Mouse (Mus musculus) myocyte (in vitro differentiated cells): Measurements from ENCODE around the gene Arhgef28. TPM values are rescaled to one million over a fixed set of nuclear protein-coding genes. Genes with fewer than 3 reads are reported as not detected.

ENCODE experiments used
- H3K27me3 ChIP-seq: one replicate; pipeline ENCODE4 v1.6.1; 2011; ENCODE audit not compliant: control insufficient read depth, insufficient read depth, insufficient read length
- H3K36me3 ChIP-seq: one replicate; pipeline ENCODE4 v1.6.1; 2011; ENCODE audit not compliant: control insufficient read depth, insufficient read depth
- H3K4me2 ChIP-seq: one replicate; pipeline ENCODE4 v1.6.1; 2011; ENCODE audit warnings: low read depth, control low read depth
- H3K4me3 ChIP-seq: one replicate; pipeline ENCODE4 v1.5.1; 2011; ENCODE audit warnings: mild to moderate bottlenecking, control low read depth, moderate library complexity
- H3K79me2 ChIP-seq: one replicate; pipeline ENCODE4 v1.6.1; 2011; ENCODE audit not compliant: control insufficient read depth, insufficient read depth
- H3ac ChIP-seq: one replicate; pipeline ENCODE4 v1.6.1; 2011; ENCODE audit not compliant: control insufficient read depth, insufficient read length
- CEBPB ChIP-seq: IDR thresholded peaks from 2 replicates; pipeline ENCODE4 v1.6.1; 2011; ENCODE audit warnings: mild to moderate bottlenecking, moderate library complexity; ENCODE audit not compliant: poor library complexity, insufficient read depth, severe bottlenecking
- E2F4 ChIP-seq: IDR thresholded peaks from one replicate; pipeline ENCODE4 v1.6.1; 2011; ENCODE audit warnings: mild to moderate bottlenecking, control low read depth, moderate library complexity; ENCODE audit not compliant: insufficient read depth
- MAX ChIP-seq: IDR thresholded peaks from one replicate; pipeline ENCODE4 v1.6.1; 2011; ENCODE audit warnings: low read depth, mild to moderate bottlenecking, control low read depth
- MYOD1 ChIP-seq, 3 experiments: IDR thresholded peaks; one replicate each; pipeline ENCODE4 v1.6.1; 2011; ENCODE audit warnings: control low read depth in 2 of 3, low read depth in 2 of 3, mild to moderate bottlenecking in 2 of 3, moderate library complexity in 1 of 3; ENCODE audit not compliant: insufficient read length in 2 of 3, control insufficient read depth in 1 of 3
- MYOG ChIP-seq, 3 experiments: IDR thresholded peaks; one replicate each; pipeline ENCODE4 v1.6.1; 2011; ENCODE audit warnings: control low read depth in 2 of 3, low read depth in 2 of 3, mild to moderate bottlenecking in 2 of 3; ENCODE audit not compliant: insufficient read length in 2 of 3, control insufficient read depth in 1 of 3, insufficient read depth in 1 of 3
- POLR2A ChIP-seq: IDR thresholded peaks from one replicate; pipeline ENCODE4 v1.6.1; 2011; ENCODE audit warnings: low read depth, mild to moderate bottlenecking, control low read depth, moderate library complexity; ENCODE audit not compliant: insufficient read length
- POLR2AphosphoS2 ChIP-seq: IDR thresholded peaks from one replicate; pipeline ENCODE4 v1.6.1; 2011; ENCODE audit warnings: low read depth, control low read depth; ENCODE audit not compliant: insufficient read length
- REST ChIP-seq: IDR thresholded peaks from one replicate; pipeline ENCODE4 v1.6.1; 2011; ENCODE audit warnings: mild to moderate bottlenecking, control low read depth, moderate library complexity; ENCODE audit not compliant: insufficient read depth, insufficient read length
- SRF ChIP-seq: IDR thresholded peaks from one replicate; pipeline ENCODE4 v1.6.1; 2011; ENCODE audit warnings: low read depth; ENCODE audit not compliant: control insufficient read depth, insufficient read length
- TCF12 ChIP-seq: IDR thresholded peaks from one replicate; pipeline ENCODE4 v1.6.1; 2011; ENCODE audit warnings: mild to moderate bottlenecking, control low read depth; ENCODE audit not compliant: poor library complexity, insufficient read depth, severe bottlenecking
- TCF3 ChIP-seq: IDR thresholded peaks from one replicate; pipeline ENCODE4 v1.6.1; 2011; ENCODE audit warnings: low read depth, control low read depth; ENCODE audit not compliant: insufficient read length
- USF1 ChIP-seq: IDR thresholded peaks from one replicate; pipeline ENCODE4 v1.6.1; 2011; ENCODE audit warnings: low read depth, mild to moderate bottlenecking, control low read depth, moderate library complexity
- polyA plus RNA-seq: library from polyadenylated mRNA; unstranded; fragments of >200 nt; fragmentation: generic; extraction: Trizol; gene quantifications from one replicate; pipeline ENCODE4 v1.2.1, GENCODE M21; 2012; ENCODE audit warnings: missing spikeins

Gene Arhgef28
- polyA plus RNA-seq, 1 experiment: 0.76 TPM

- Histone ChIP-seq H3K27me3 (no peaks in the 10 kb centered on the region), H3K4me3 (no peak overlapping the region), H3K4me2 (peak overlapping the region; percentile 92), H3K79me2 (no peaks in the 10 kb centered on the region), H3ac (no peak overlapping the region), H3K36me3 (no peaks in the 10 kb centered on the region)
- TF ChIP-seq E2F4 (no peak), MYOD1 (IDR thresholded peaks at IDR 0.05; ENCODE audit: control insufficient read depth in 1 of 3, insufficient read length in 2 of 3, low read depth in 2 of 3) (no peak), SRF (no peak)
Observed at GRCm38 (mm10) chr13:98030959-98031641, 175.1 kb downstream of the Arhgef28 start.

DNA sequence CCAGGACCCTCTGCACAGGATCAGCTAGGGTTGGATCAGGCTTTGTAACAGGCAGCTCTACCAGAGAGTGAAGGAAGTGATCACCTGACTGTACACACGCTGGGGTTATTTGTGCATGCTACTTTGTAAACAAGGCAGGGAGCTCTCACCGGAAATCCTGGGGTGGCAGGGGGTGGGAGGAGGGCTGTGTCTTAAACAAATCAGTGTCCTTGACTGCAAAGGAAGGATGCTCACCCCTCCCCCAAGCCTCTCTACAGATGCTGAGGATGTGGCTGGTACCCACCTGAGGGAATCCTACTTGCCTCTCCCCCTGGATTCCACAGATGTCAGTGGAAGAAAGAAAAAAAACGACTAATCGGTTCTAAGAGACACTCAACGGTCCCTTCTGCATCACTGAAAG lies 176.2 kb downstream of the Arhgef28 start:
- Histone ChIP-seq H3K36me3 (no peaks in the 10 kb centered on the region), H3K79me2 (no peaks in the 10 kb centered on the region), H3K27me3 (no peaks in the 10 kb centered on the region), H3K4me3 (no peak overlapping the region), H3K4me2 (no peak overlapping the region), H3ac (no peak overlapping the region)
- TF ChIP-seq E2F4: no peak
- TF ChIP-seq MAX: no peak
- no peak for TF ChIP-seq POLR2A
- TF ChIP-seq POLR2AphosphoS2: no peak
- TF ChIP-seq MYOD1 (IDR thresholded peaks at IDR 0.05; ENCODE audit: control insufficient read depth in 1 of 3, insufficient read length in 2 of 3, low read depth in 2 of 3): no peak
- TF ChIP-seq REST: no peak
- no peak for TF ChIP-seq CEBPB
- no peak for TF ChIP-seq USF1
- no peak for TF ChIP-seq MYOG (IDR thresholded peaks at IDR 0.05; ENCODE audit: control insufficient read depth in 1 of 3, insufficient read depth in 1 of 3, insufficient read length in 2 of 3, low read depth in 2 of 3)

DNA sequence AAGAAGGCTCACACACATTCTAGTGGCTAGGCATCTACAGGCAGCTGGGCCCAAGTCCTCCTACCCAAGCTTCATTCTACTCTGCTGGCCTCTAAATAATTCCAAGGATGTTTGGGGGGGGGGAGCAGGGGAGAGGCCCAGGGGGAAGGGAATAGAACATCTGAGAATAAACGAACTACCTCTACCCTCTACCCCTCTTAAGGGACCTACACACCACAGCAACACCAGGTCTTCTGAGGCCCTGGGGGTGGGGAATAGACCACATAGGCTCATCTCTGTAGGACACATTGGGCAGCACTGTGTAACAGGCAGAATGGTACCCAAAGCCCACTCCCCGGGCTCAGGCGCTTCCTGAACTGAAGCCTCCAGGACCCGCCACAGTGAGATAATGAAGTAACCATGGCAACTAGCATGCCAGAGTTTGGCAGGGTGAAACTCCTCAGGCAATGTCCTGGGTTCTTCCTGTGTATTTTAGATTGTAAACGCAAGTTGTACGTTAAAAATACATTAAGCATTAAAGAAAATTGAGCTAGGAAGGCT lies 177.5 kb downstream of the Arhgef28 start:
- Histone ChIP-seq H3K4me3 (no peak overlapping the region), H3K36me3 (no peaks in the 10 kb centered on the region), H3ac (no peak overlapping the region), H3K79me2 (no peaks in the 10 kb centered on the region), H3K27me3 (no peaks in the 10 kb centered on the region), H3K4me2 (no peak overlapping the region)
- TF ChIP-seq MYOG (IDR thresholded peaks at IDR 0.05; ENCODE audit: control insufficient read depth in 1 of 3, insufficient read depth in 1 of 3, insufficient read length in 2 of 3, low read depth in 2 of 3) (no peak), POLR2AphosphoS2 (no peak), E2F4 (no peak), REST (no peak), MYOD1 (IDR thresholded peaks at IDR 0.05; ENCODE audit: control insufficient read depth in 1 of 3, insufficient read length in 2 of 3, low read depth in 2 of 3) (no peak), MAX (no peak), POLR2A (no peak), CEBPB (no peak), TCF3 (no peak), USF1 (no peak), SRF (no peak), TCF12 (no peak)

DNA sequence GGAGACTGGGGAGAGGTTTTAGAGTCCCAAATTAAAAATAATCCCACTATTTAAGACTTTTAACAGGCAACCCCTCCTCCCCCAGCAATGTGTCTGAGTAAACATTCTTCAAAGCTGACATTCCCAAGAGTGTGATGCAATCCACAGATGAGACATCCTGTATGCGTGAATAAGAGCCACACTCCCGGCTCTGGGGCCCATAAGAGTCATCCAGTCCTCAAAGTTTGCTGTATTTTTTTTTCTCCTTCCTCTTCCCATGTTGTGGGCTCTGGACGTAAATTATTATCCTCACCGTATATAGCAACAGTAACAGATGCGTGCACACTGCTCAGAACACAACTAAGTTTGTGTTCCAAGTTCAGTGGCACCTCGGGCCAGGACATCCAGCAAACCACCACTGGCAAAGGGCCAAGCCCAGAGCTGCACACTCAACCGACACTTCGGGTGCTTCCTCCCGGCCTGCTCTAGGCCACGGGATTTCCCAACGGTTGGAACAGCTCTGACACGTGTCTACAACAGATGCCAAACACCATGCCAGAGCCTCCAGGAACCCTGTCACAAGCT lies 178.5 kb downstream of the Arhgef28 start:
- no peak overlapping the region for H3ac ChIP-seq
- H3K4me3 ChIP-seq: no peak overlapping the region
- H3K27me3 ChIP-seq: no peaks in the 10 kb centered on the region
- H3K4me2 ChIP-seq: peak overlapping the region; percentile 69
- no peak for TF ChIP-seq POLR2A
- TF ChIP-seq REST: no peak
- TF ChIP-seq E2F4: no peak
- TF ChIP-seq CEBPB: peak; percentile 98
- peak in 1 of 3 experiments; percentile 59 for TF ChIP-seq MYOG (IDR thresholded peaks at IDR 0.05; ENCODE audit: control insufficient read depth in 1 of 3, insufficient read depth in 1 of 3, insufficient read length in 2 of 3, low read depth in 2 of 3)
- no peak for TF ChIP-seq USF1
- no peak for TF ChIP-seq POLR2AphosphoS2
- peak; percentile 34 for TF ChIP-seq MAX
- TF ChIP-seq TCF3: no peak
- no peaks in the 10 kb centered on the region for H3K36me3 ChIP-seq
- no peaks in the 10 kb centered on the region for H3K79me2 ChIP-seq

- no peaks in the 10 kb centered on the region for H3K36me3 ChIP-seq
- no peak overlapping the region for H3K4me3 ChIP-seq
- TF ChIP-seq MAX (no peak), E2F4 (no peak), REST (no peak), MYOG (IDR thresholded peaks at IDR 0.05; ENCODE audit: control insufficient read depth in 1 of 3, insufficient read depth in 1 of 3, insufficient read length in 2 of 3, low read depth in 2 of 3) (no peak), TCF3 (no peak), SRF (no peak), POLR2AphosphoS2 (no peak), TCF12 (no peak), POLR2A (no peak), USF1 (no peak), CEBPB (no peak), MYOD1 (IDR thresholded peaks at IDR 0.05; ENCODE audit: control insufficient read depth in 1 of 3, insufficient read length in 2 of 3, low read depth in 2 of 3) (no peak)
- no peaks in the 10 kb centered on the region for H3K27me3 ChIP-seq
- H3K4me2 ChIP-seq: peak overlapping the region; percentile 69
- H3K79me2 ChIP-seq: no peaks in the 10 kb centered on the region
- H3ac ChIP-seq: no peak overlapping the region
Observed at GRCm38 (mm10) chr13:98027122-98027521, 179.1 kb downstream of the Arhgef28 start.
